Mouse (Mus musculus): ENCODE measurements around the gene Gorab. TPM values are rescaled to one million over a fixed set of nuclear protein-coding genes. Genes with fewer than 3 reads are reported as not detected.

Gorab gene
- polyA plus RNA-seq, 1 experiment from 2014 or later = 11.8 TPM

DNA sequence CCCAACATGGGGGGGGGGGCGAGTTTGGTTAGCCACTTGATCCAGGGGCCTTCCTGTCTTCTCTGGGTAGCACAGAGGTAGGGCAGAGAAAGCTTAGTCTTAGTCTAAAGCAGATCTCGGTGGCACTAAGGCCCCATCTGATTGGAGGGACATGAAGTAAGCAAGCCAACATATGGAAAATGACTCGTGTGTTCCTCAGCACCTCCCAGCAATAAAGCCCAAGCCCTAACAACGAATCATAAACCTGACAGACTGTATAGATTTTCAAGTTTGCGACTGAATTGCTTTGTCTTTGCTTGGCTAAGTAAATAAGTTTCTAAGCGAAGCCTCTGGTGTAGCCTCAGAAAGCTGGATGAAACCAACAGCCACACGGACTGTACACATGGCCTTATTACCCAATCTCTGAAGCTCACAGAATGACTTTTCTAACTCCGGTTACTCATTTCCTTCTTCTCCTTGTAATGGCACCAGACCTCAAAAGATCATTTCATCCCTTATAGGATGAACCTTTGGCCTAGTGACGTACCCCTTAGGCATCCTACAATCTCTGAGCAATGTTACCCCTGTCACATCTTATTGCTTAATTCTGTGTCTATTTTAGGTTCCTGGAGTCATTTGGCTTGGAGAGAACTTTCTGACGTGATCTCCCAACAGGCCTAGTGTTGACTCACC, 21.3 kb downstream of the Gorab start:
- H3K9me3 ChIP-seq (replicated peaks) = no peaks in the 10 kb centered on the region
- 84% methylated on average over 10 of the region's 10 CpGs for WGBS
- H3K4me2 ChIP-seq = no peak overlapping the region
- no peak overlapping the region for H3K4me3 ChIP-seq
- no peak overlapping the region for H3K9ac ChIP-seq
- H3K4me1 ChIP-seq (replicated peaks) = 0 out of 2 replicates have a peak, but pooled peaks cover 4% of the 10 kb centered on the region
- peaks cover 22% of the 10 kb centered on the region for H3K36me3 ChIP-seq
- H3K27ac ChIP-seq (ENCODE audit: poor library complexity, severe bottlenecking) = no peak overlapping the region
- no peak for ATAC-seq (ENCODE audit: insufficient number of reproducible peaks, low FRiP score)
- H3K27me3 ChIP-seq (replicated peaks) = no peaks in the 10 kb centered on the region

DNA sequence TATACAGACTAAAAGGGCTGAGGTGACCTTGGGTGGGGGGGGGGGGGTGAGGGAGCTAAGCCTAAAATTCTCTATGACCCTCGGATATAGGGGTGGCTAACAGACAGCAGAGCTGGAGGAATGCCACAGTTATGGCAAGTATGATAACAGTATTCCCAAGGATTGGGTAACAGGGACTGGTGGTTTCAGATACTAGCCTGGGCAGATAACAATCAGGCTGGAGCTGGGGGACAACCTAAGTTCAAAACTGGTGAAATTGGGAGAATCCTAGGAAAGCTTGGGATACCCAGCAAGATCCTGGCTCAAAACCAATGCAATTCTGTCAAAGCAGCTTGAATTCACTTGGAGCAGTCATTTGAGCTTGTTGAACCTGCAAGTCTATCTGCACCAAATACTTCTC, 22.9 kb downstream of the Gorab start:
- 39% methylated on average over 1 of the region's 1 CpGs for WGBS
- Histone ChIP-seq H3K27ac (ENCODE audit: poor library complexity, severe bottlenecking) (no peak overlapping the region), H3K4me2 (no peak overlapping the region)

DNA sequence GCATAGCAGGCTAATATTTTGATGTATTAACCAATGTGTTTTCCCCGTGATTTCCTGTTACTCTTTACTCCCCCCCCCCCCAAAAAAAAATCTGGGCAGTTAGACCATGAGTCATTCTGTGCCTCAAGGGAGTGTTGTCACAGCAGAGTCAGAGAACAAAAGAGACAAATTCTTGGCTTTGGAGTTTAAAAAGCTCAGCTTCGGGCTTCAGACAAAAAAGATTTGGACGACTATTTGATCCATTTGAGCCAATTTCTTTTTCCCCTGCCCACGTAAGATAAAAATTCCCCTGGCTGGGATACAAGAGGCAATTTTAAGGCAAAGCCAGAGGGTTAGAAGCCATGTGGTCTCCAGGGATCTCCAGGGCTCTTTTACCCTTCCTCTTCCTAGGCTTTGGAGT, 23.4 kb downstream of the Gorab start:
- Histone ChIP-seq H3K4me3 (no peak overlapping the region), H3K9me3 (replicated peaks) (no peaks in the 10 kb centered on the region), H3K36me3 (peaks cover 5% of the 10 kb centered on the region), H3K4me1 (replicated peaks) (0 out of 2 replicates have a peak, but pooled peaks cover 4% of the 10 kb centered on the region), H3K9ac (no peak overlapping the region), H3K27me3 (replicated peaks) (no peaks in the 10 kb centered on the region), H3K4me2 (no peak overlapping the region), H3K27ac (ENCODE audit: poor library complexity, severe bottlenecking) (no peak overlapping the region)
- WGBS = 38% methylated on average over 4 of the region's 4 CpGs
- ATAC-seq (ENCODE audit: insufficient number of reproducible peaks, low FRiP score) = no peak

More for the DNA sequence above, 22.9 kb downstream of the Gorab start:
- Histone ChIP-seq H3K4me3 (no peak overlapping the region), H3K4me1 (replicated peaks) (0 out of 2 replicates have a peak, but pooled peaks cover 4% of the 10 kb centered on the region), H3K36me3 (peaks cover 9% of the 10 kb centered on the region), H3K9ac (no peak overlapping the region), H3K9me3 (replicated peaks) (no peaks in the 10 kb centered on the region), H3K27me3 (replicated peaks) (no peaks in the 10 kb centered on the region)
- no peak for ATAC-seq (ENCODE audit: insufficient number of reproducible peaks, low FRiP score)

DNA sequence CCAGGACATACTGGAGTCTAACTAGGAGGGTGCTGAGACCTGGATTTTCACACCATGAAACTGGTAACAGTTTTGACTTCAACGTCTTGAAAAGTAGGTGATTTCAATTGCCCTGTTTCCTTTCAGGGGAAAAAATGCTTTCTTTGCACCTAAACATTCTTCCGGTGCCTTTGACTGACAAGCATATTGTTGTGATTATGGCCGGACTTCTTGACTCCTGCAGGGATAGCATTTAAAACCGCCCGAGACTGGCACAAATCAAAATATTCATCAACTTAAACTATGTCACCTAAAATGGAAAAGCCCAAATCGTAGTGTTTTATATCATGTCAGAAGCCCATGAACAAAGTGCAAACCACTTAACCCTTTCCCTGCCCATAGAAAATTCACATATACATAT, 25.5 kb downstream of the Gorab start:
- Histone ChIP-seq H3K27me3 (replicated peaks) (no peaks in the 10 kb centered on the region), H3K9ac (no peak overlapping the region), H3K4me2 (no peak overlapping the region), H3K9me3 (replicated peaks) (no peaks in the 10 kb centered on the region), H3K4me3 (no peak overlapping the region), H3K27ac (ENCODE audit: poor library complexity, severe bottlenecking) (no peak overlapping the region), H3K4me1 (replicated peaks) (no peaks in the 10 kb centered on the region), H3K36me3 (no peaks in the 10 kb centered on the region)
- no peak for ATAC-seq (ENCODE audit: insufficient number of reproducible peaks, low FRiP score)
- 60% methylated on average over 6 of the region's 6 CpGs for WGBS

DNA sequence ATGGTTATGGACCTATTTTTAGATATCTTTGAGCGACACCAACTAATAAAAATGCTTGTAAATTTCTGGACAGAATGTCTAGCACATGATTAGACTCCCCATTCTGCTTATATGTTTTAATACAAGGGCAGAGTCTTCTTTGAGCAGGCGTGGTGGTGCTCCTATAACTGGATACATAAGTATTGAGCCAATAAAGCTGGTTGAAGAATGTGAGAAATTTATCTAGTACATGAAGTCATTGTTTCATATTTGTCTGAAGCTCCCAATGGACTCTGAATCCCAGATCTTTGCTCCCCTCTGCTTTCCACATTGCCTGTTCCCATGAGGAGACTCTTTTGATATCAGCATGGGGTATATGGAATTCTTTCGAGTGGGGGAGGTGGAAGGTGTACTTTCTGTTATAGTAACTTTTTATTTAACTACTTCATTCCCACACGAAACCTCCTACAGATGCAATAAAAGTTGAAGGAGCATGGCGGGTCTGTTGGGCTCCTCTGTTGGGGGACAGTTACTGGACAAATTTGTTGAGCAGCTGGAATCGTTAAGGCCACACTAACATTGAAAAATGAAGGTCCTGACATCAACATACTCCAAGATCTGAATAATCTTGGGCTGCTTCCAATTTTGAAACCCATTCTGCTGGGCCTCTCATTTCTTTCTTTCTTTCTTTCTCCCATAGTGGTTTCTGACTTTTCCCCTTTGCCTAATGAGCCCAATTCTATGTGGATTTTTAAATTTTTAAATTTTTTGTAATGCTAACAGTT, 26.5 kb downstream of the Gorab start:
- Histone ChIP-seq H3K9me3 (replicated peaks) (no peaks in the 10 kb centered on the region), H3K9ac (no peak overlapping the region), H3K27ac (ENCODE audit: poor library complexity, severe bottlenecking) (no peak overlapping the region), H3K4me1 (replicated peaks) (no peaks in the 10 kb centered on the region), H3K4me3 (no peak overlapping the region), H3K27me3 (replicated peaks) (no peaks in the 10 kb centered on the region), H3K36me3 (no peaks in the 10 kb centered on the region), H3K4me2 (no peak overlapping the region)
- ATAC-seq (ENCODE audit: insufficient number of reproducible peaks, low FRiP score) = no peak
- 75% methylated on average over 6 of the region's 6 CpGs for WGBS

DNA sequence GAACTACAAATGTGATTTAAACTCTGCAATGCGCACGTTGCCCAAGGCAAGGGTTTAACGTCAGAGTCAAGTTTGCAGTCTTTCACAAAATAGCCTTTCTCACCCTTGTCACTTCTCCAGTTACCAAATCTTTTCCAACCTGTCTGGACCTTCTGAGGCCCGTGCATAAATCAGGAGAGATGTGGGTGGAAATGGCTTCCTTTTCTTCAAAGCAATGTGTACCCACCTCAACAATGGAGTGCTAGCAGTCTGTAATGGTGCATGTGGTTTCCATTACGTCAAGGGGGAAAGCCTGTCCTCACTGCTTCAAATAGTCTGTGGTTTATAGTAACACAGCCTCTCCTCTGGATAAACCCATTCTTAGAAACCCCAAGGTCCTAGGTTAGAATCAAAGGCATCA, 29.0 kb downstream of the Gorab start:
- no peak for ATAC-seq (ENCODE audit: insufficient number of reproducible peaks, low FRiP score)
- Histone ChIP-seq H3K9me3 (replicated peaks) (no peaks in the 10 kb centered on the region), H3K4me1 (replicated peaks) (no peaks in the 10 kb centered on the region), H3K27me3 (replicated peaks) (no peaks in the 10 kb centered on the region), H3K9ac (no peak overlapping the region), H3K4me3 (no peak overlapping the region), H3K4me2 (no peak overlapping the region), H3K27ac (ENCODE audit: poor library complexity, severe bottlenecking) (no peak overlapping the region), H3K36me3 (no peaks in the 10 kb centered on the region)
- 72% methylated on average over 5 of the region's 5 CpGs for WGBS

DNA sequence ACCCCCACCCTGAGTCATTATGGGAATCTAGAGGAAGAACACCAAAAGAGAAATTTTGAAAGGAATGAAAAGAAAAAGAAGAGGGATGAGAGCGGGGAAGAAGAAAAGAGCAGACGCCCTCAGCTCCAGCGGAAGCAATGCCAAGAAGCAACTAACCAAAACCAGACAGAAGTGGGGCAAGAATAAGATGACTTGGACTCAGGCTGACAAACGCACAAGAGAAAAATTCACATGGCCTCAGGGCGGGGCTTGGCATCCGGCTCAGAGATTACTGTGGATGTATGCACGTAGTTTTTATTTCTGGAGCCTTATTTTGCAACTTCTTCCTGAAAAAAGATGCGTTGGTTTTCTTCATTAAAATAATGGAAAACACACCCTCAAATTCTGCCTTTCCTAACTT, 41.3 kb downstream of the Gorab start:
- no peak for ATAC-seq (ENCODE audit: insufficient number of reproducible peaks, low FRiP score)
- H3K27ac ChIP-seq (ENCODE audit: poor library complexity, severe bottlenecking) = 0 out of 2 replicates have a peak overlapping the region, but pooled peaks have one; percentile 7
- 66% methylated on average over 8 of the region's 8 CpGs for WGBS

DNA sequence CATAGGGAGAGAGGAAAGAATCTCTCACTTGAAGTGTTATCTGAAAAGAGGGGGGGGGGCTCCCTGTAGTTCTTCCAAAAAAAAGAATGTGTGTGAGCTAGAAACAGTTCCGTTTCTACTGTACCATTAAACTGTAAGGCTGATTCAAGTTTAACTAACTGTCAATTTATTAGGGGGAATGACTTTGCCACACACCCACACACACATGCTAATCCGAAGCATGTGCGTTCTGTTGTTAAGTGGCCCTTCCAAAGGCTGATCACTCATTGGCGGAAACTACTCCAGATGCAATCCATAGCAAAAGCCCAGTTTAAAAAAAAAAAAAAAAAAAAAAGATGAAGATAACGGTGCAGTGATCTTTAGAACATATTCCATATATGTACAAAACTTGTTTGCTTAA, 42.1 kb downstream of the Gorab start:
- no peaks in the 10 kb centered on the region for H3K36me3 ChIP-seq
- H3K4me3 ChIP-seq = no peak overlapping the region
- H3K27me3 ChIP-seq (replicated peaks) = no peaks in the 10 kb centered on the region
- no peak overlapping the region for H3K9ac ChIP-seq
- H3K4me2 ChIP-seq = no peak overlapping the region; the same call in 1 of the 2 replicates
- no peak for ATAC-seq (ENCODE audit: insufficient number of reproducible peaks, low FRiP score)
- 40% methylated on average over 5 of the region's 5 CpGs for WGBS
- H3K9me3 ChIP-seq (replicated peaks) = no peaks in the 10 kb centered on the region
- H3K27ac ChIP-seq (ENCODE audit: poor library complexity, severe bottlenecking) = peak overlapping the region; percentile 39; the same call in 1 of the 2 replicates
- peaks cover 21% of the 10 kb centered on the region for H3K4me1 ChIP-seq (replicated peaks)

More for the DNA sequence above, 41.3 kb downstream of the Gorab start:
- Histone ChIP-seq H3K4me1 (replicated peaks) (peaks cover 21% of the 10 kb centered on the region), H3K36me3 (no peaks in the 10 kb centered on the region), H3K4me3 (no peak overlapping the region), H3K9me3 (replicated peaks) (no peaks in the 10 kb centered on the region), H3K4me2 (no peak overlapping the region), H3K27me3 (replicated peaks) (no peaks in the 10 kb centered on the region), H3K9ac (no peak overlapping the region)

DNA sequence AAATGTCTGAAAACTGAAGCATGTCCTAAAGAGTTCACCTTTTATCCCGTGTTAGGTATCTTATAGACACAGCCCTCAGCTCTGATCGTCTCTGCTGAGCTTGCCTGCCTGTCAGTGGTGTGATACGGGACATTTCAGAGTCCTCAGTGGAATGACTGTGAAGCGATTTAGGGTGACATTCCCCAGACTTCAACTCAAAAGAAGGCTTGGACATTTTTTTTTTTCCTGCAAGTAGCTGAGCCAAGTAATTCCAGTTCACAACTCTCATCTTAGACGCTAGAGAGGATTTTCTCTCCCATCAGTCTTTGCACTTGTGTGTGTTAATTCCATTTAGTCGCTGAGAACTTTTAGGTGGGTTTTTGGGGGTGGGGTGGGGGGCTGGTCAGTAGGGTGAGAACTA, 42.7 kb downstream of the Gorab start:
- Histone ChIP-seq H3K4me2 (peak overlapping the region; percentile 36; the same call in 1 of the 2 replicates), H3K4me3 (no peak overlapping the region), H3K4me1 (replicated peaks) (peaks cover 21% of the 10 kb centered on the region), H3K9ac (no peak overlapping the region), H3K27ac (ENCODE audit: poor library complexity, severe bottlenecking) (peak overlapping the region; percentile 39; the same call in 1 of the 2 replicates), H3K9me3 (replicated peaks) (no peaks in the 10 kb centered on the region), H3K36me3 (no peaks in the 10 kb centered on the region), H3K27me3 (replicated peaks) (no peaks in the 10 kb centered on the region)
- 18% methylated on average over 6 of the region's 6 CpGs for WGBS
- no peak for ATAC-seq (ENCODE audit: insufficient number of reproducible peaks, low FRiP score)

DNA sequence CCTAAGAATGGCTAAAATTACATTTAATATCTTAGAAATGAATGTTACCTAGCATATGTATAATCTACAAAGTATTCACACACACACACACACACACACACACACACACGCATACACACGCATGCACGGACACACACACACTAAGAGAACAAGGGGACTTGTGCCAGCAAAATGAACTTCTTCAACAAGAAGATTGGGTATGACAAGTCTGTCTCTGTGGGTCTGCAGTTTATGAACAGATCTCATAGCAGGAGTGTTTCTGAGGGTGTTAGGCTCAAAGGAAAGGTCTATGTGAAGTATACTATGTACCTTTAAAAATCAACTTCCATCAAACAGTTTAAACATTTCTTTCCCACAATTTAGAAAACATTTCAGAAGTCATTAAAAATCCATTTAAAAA, 43.9 kb downstream of the Gorab start:
- H3K9me3 ChIP-seq (replicated peaks) = no peaks in the 10 kb centered on the region
- peaks cover 21% of the 10 kb centered on the region for H3K4me1 ChIP-seq (replicated peaks)
- H3K27ac ChIP-seq (ENCODE audit: poor library complexity, severe bottlenecking) = no peak overlapping the region
- no peaks in the 10 kb centered on the region for H3K36me3 ChIP-seq
- no peak overlapping the region for H3K4me2 ChIP-seq
- ATAC-seq (ENCODE audit: insufficient number of reproducible peaks, low FRiP score) = no peak
- H3K4me3 ChIP-seq = no peak overlapping the region
- no peak overlapping the region for H3K9ac ChIP-seq
- no peaks in the 10 kb centered on the region for H3K27me3 ChIP-seq (replicated peaks)
- WGBS = 90% methylated on average over 3 of the region's 3 CpGs

DNA sequence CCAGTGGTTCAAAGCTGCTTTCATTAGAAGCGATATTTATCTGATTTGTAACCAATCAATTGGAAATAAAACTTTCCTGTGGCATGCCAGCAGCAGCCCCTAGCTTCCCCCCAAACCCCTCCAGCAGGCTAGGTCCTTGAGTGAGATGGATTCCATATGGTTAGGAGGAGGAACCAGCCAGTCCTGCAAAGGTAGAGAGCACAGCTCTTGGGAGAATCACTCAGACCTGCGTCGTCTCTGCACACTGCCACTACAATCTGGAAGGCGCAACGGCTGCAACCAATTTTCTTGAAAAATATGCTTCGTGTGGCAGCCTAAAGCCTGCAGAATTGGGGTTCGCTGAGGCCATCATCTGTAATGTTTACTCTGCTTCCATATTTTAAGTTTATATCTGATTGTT, 45.3 kb downstream of the Gorab start:
- no peaks in the 10 kb centered on the region for H3K27me3 ChIP-seq (replicated peaks)
- H3K9me3 ChIP-seq (replicated peaks) = no peaks in the 10 kb centered on the region
- no peak overlapping the region for H3K4me2 ChIP-seq
- H3K4me1 ChIP-seq (replicated peaks) = peaks cover 17% of the 10 kb centered on the region
- ATAC-seq (ENCODE audit: insufficient number of reproducible peaks, low FRiP score) = no peak
- H3K27ac ChIP-seq (ENCODE audit: poor library complexity, severe bottlenecking) = no peak overlapping the region
- no peaks in the 10 kb centered on the region for H3K36me3 ChIP-seq
- no peak overlapping the region for H3K9ac ChIP-seq
- H3K4me3 ChIP-seq = no peak overlapping the region
- 53% methylated on average over 7 of the region's 7 CpGs for WGBS
